Mouse (Mus musculus) embryonic fibroblast, embryonic 13.5 days (primary cell): ENCODE results near the gene Gtf2h1. TPM values are rescaled to one million over a fixed set of nuclear protein-coding genes. Genes with fewer than 3 reads are reported as not detected.
A peak's percentile ranks its signal among the peaks of the same experiment; 100 is the strongest.
"Not testable (repeated sequence)": the region's sequence is repeated elsewhere in the genome, so short reads cannot be mapped to it uniquely, and the experiment has no call there.

Source experiments
- H3K27ac ChIP-seq: 2 replicates; pipeline ENCODE4 v1.5.1; 2012; ENCODE audit warnings: low read length, control low read depth, inconsistent platforms; ENCODE audit not compliant: insufficient read depth
- H3K4me1 ChIP-seq: 2 replicates; pipeline ENCODE4 v1.6.1; 2011; ENCODE audit warnings: low read length; ENCODE audit not compliant: control insufficient read depth, insufficient read depth
- H3K4me3 ChIP-seq: 2 replicates; pipeline ENCODE4 v1.5.1; 2011; ENCODE audit warnings: mild to moderate bottlenecking, control low read depth, low read length; ENCODE audit not compliant: insufficient read depth
- CTCF ChIP-seq: IDR thresholded peaks from 2 replicates; pipeline ENCODE4 v1.5.1; 2011; ENCODE audit warnings: mild to moderate bottlenecking, control low read depth, low read length, moderate library complexity, borderline replicate concordance; ENCODE audit not compliant: insufficient read depth
- POLR2A ChIP-seq: IDR thresholded peaks from 2 replicates; pipeline ENCODE4 v1.6.1; 2011; ENCODE audit warnings: low read depth, mild to moderate bottlenecking, control low read depth, low read length, moderate library complexity
- polyA plus RNA-seq: library from polyadenylated mRNA; stranded (reverse); fragments of >200 nt; gene quantifications from 2 replicates; pipeline ENCODE4 v1.2.4, GENCODE M21; 2011; ENCODE audit warnings: low read depth; ENCODE audit not compliant: missing spikeins, insufficient read length

Gtf2h1 gene
- polyA plus RNA-seq, 1 experiment, result 90.6 TPM

GRCm38 (mm10) chr7:46770706-46771105 lies 25.2 kb upstream of the Gtf2h1 start:
- H3K4me1 ChIP-seq, result no peaks in the 10 kb centered on the region
- TF ChIP-seq POLR2A (no peak), CTCF (peak; percentile 87; the same call in 1 of the 2 replicates)
- no peak overlapping the region for H3K4me3 ChIP-seq
- H3K27ac ChIP-seq, result no peak overlapping the region

- H3K4me3 ChIP-seq, result no peak overlapping the region
- no peak for TF ChIP-seq CTCF
- no peak overlapping the region for H3K27ac ChIP-seq
- H3K4me1 ChIP-seq, result peaks cover 4% of the 10 kb centered on the region; the same call in 1 of the 2 replicates
These were observed 6.6 kb upstream of the Gtf2h1 start for GRCm38 (mm10) chr7:46789177-46789849.

- no peak overlapping the region for H3K27ac ChIP-seq
- no peak for TF ChIP-seq POLR2A
- TF ChIP-seq CTCF, result no peak
- peaks cover 9% of the 10 kb centered on the region for H3K4me1 ChIP-seq
- no peak overlapping the region for H3K4me3 ChIP-seq
These were observed 2.0 kb upstream of the Gtf2h1 start for GRCm38 (mm10) chr7:46793871-46794270.

DNA sequence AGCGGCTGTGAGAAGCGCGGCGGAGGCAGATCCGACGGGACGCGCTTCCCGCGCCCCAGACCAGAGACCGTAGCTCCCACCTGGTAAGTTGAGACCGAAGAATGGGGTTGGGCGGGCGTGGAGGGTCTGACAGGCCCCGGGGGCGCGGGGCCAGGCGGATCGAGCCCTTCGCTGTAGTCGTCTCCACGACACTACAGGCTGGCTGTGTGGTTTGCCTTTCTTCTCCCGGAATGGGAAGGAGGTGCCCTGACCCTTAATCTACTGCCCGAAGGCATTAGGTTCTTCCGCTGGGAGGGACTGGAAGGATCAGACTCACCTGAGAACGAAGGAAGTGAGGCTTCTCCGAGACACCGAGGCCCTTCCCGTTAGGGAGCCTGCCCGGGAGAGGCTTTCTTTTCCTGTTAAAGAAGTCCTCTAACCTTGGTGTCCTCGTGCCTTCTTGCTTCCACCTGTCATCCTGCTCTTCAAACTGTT lies 340 bp downstream of the Gtf2h1 start:
- no peak for TF ChIP-seq CTCF
- TF ChIP-seq POLR2A, result no peak
- Histone ChIP-seq H3K4me1 (peaks cover 9% of the 10 kb centered on the region), H3K27ac (no peak overlapping the region; the same call in 1 of the 2 replicates), H3K4me3 (peak overlapping the region; percentile 100)

GRCm38 (mm10) chr7:46796779-46797178 lies 876 bp downstream of the Gtf2h1 start:
- Histone ChIP-seq H3K27ac (no peak overlapping the region), H3K4me1 (peaks cover 9% of the 10 kb centered on the region), H3K4me3 (peak overlapping the region; percentile 100)
- no peak for TF ChIP-seq POLR2A
- no peak for TF ChIP-seq CTCF

DNA sequence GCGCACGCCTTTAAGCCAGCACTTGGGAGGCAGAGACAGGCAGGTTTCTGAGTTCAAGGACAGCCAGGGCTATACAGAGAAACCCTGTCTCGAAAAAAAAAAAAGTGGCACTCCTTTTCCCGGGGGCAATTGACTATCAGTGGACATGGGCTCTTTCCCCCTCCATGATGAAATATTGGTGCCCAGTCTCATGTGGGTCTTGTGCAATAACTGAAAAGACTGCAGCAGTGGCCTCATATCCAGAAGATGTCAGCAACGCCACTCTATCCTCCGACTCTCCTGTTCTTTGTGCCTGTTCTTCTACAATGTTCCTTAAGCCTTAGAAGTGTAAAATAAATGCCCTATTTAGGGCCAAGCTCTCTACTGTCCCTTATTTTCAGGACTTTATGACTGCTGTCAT lies 14.4 kb downstream of the Gtf2h1 start:
- no peaks in the 10 kb centered on the region for H3K4me1 ChIP-seq
- no peak for TF ChIP-seq CTCF
- TF ChIP-seq POLR2A, result no peak
- H3K4me3 ChIP-seq, result no peak overlapping the region
- H3K27ac ChIP-seq, result no peak overlapping the region

DNA sequence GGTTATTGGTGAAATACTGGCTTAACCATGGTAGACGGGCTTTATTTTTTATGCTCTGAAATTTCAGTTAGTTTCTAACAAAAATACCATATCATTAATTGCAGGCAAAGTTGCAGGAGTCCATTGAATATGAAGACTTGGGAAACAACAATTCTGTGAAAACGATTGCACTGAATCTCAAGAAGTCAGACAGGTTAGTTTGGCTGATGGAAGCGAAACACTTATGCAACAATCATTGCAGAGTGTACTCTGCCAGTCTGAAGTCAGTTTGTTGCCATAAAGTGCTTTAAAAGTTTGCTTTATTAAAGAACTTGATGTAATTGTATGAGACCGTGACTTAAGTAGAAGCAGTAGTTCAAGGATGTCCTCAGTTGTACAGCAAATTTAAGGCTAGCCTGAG lies 18.1 kb downstream of the Gtf2h1 start:
- Histone ChIP-seq H3K4me3 (no peak overlapping the region), H3K27ac (no peak overlapping the region), H3K4me1 (no peaks in the 10 kb centered on the region)
- TF ChIP-seq POLR2A, result no peak
- no peak for TF ChIP-seq CTCF

DNA sequence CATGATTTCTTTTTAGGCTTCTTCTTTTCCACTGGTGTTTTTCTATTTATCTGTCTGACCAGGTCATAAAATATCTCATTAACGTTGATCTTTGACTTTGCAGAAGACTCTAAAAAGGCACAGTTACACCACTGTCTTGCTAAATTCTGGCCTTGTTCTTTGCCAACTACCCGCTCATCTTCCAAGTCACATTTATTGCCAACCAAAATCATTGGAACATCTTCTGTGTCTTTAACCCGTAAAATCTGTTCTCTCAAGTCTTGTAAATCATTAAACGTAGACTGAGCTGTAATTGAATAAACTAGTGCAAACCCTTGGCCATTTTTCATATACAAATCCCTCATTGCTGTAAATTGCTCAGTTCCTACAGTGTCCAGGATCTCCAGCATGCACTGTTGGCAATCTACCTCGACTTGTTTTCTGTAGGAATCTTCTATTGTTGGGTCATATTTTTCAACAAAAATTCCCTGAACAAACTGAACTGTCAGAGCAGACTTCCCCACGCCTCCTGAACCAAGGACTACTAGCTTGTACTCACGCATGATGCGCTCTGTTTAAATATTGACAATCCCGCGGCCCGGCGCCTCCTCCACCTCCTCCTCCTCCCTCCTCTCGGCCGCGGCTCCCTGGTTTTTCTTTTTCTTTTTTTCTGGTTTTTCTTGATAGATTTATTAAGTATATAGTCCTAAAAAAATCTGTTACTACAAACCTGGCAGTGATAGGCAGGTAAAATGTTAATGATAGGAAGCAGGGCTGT lies 25.2 kb downstream of the Gtf2h1 start:
- H3K4me1 ChIP-seq, H3K27ac ChIP-seq, H3K4me3 ChIP-seq: not testable (repeated sequence)

DNA sequence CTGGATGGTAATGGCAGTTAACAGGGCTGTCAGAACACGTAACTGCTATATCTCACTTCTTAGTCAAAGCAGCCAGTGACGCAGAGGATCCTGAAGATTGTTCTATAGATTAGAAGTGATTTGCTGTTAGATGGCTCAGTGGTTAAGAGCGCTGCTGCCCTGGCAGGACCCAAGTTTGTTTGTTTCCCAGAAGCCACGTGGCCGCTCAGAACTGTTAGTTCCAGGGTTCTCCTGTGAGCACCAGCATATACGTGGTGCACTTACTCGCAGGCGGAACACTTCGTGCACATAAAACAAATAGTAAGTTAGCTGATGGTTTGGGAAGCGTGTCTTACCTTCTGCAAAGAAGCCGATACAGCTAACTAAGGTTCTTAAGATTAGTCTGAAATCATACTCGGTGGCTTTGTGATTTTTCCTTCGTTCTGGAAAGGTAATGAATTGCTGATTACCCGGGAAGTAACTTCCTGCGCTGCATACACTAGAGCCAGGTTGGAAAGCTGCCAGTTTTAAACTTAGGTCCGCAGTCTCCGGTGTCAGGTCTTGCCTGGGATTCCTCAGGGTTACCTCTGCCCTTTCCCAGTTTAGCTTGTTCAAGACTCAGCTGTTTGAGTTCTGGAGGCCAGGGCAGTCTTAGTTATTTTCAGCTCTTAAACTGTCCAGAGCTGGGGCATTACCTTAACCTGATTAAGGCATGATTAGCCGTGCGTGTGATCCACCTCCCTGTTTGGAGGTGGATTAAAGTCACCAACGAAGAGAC lies 31.3 kb downstream of the Gtf2h1 start:
- H3K27ac ChIP-seq, result no peak overlapping the region
- H3K4me1 ChIP-seq, result no peaks in the 10 kb centered on the region
- no peak overlapping the region for H3K4me3 ChIP-seq
- TF ChIP-seq POLR2A, result no peak
- no peak for TF ChIP-seq CTCF

- no peaks in the 10 kb centered on the region for H3K4me1 ChIP-seq
- TF ChIP-seq CTCF, result no peak
- TF ChIP-seq POLR2A, result no peak
- H3K27ac ChIP-seq, result no peak overlapping the region
- H3K4me3 ChIP-seq, result no peak overlapping the region
These were observed 31.9 kb downstream of the Gtf2h1 start for GRCm38 (mm10) chr7:46827803-46828184.

DNA sequence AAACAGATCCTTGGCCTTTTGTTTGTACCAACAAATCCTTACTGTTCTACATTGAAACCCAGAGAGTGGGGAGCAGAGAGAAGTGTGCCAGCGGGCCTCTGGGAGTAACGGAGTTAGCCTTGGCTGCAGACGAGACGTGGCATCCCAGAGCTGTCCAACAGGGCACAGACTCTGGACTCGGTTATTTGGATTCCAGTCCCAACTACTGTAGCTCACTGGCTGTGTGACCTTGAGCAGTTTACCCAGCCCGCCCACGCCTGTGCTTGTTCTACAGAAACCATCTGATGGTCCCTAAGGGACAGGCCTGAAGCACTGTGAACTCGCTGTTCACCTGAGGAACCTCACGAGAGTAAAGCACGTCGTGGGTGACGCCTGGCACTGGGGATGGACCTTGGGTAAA lies 34.0 kb downstream of the Gtf2h1 start:
- Histone ChIP-seq H3K4me3 (no peak overlapping the region), H3K27ac (no peak overlapping the region)
- TF ChIP-seq CTCF (no peak), POLR2A (no peak)

More for the DNA sequence above, 34.0 kb downstream of the Gtf2h1 start:
- H3K4me1 ChIP-seq, result no peaks in the 10 kb centered on the region
